Mouse (Mus musculus) heart, embryonic 13.5 days (tissue): ENCODE measurements around the gene Als2cl. TPM values are rescaled to one million over a fixed set of nuclear protein-coding genes. Genes with fewer than 3 reads are reported as not detected.

ENCODE experiments used
- ATAC-seq: fragments of 200-750 bp; cut with Nextera tagmentation; 2 replicates; pipeline ENCODE4 v1.8.0; 2017; ENCODE audit warnings: moderate TSS enrichment; ENCODE audit not compliant: insufficient number of reproducible peaks, low FRiP score, low TSS enrichment; ENCODE audit errors: extremely low read depth
- H3K27ac ChIP-seq: fragments of 300-500 bp; sonication (generic); replicated peaks from 2 replicates; pipeline ENCODE4 v1.5.1; 2015; ENCODE audit warnings: moderate library complexity, mild to moderate bottlenecking, inconsistent platforms
- H3K27me3 ChIP-seq: fragments of 300-500 bp; sonication (generic); replicated peaks from 2 replicates; pipeline ENCODE4 v1.6.1; 2015; ENCODE audit warnings: mild to moderate bottlenecking, inconsistent platforms
- H3K36me3 ChIP-seq: fragments of 300-500 bp; sonication (generic); 2 replicates; pipeline ENCODE4 v1.6.1; 2015; ENCODE audit warnings: mild to moderate bottlenecking, inconsistent platforms
- H3K4me1 ChIP-seq: fragments of 300-500 bp; sonication (generic); 2 replicates; pipeline ENCODE4 v1.6.1; 2015; ENCODE audit warnings: inconsistent platforms
- H3K4me2 ChIP-seq: fragments of 300-500 bp; sonication (generic); 2 replicates; pipeline ENCODE4 v1.6.1; 2015; ENCODE audit warnings: inconsistent platforms, mild to moderate bottlenecking, moderate library complexity
- H3K4me3 ChIP-seq: fragments of 300-500 bp; sonication (generic); 2 replicates; pipeline ENCODE4 v1.5.1; 2015; ENCODE audit warnings: moderate library complexity, mild to moderate bottlenecking, inconsistent platforms
- H3K9ac ChIP-seq: fragments of 300-500 bp; sonication (generic); 2 replicates; pipeline ENCODE4 v1.6.1; 2015; ENCODE audit warnings: inconsistent platforms, mild to moderate bottlenecking, moderate library complexity
- H3K9me3 ChIP-seq: fragments of 300-500 bp; sonication (generic); 2 replicates; pipeline ENCODE4 v1.6.1; 2016; ENCODE audit warnings: inconsistent platforms
- WGBS: fragments of 180-500 bp; shearing (Covaris S2); methylation state at CpG from one replicate; pipeline ENCODE4 v1.1.7; 2015; ENCODE audit warnings: mixed read lengths; 5-methylcytosine and 5-hydroxymethylcytosine counted together
- polyA plus RNA-seq: library from polyadenylated mRNA; unstranded; fragments of >200 nt; fragmentation: Nextera tagmentation; extraction: Ambion mirVana; gene quantifications from 2 replicates; pipeline ENCODE4 v1.2.1, GENCODE M21; 2015

Als2cl gene
- polyA plus RNA-seq, 1 experiment from 2014 or later: 0.88 TPM

DNA sequence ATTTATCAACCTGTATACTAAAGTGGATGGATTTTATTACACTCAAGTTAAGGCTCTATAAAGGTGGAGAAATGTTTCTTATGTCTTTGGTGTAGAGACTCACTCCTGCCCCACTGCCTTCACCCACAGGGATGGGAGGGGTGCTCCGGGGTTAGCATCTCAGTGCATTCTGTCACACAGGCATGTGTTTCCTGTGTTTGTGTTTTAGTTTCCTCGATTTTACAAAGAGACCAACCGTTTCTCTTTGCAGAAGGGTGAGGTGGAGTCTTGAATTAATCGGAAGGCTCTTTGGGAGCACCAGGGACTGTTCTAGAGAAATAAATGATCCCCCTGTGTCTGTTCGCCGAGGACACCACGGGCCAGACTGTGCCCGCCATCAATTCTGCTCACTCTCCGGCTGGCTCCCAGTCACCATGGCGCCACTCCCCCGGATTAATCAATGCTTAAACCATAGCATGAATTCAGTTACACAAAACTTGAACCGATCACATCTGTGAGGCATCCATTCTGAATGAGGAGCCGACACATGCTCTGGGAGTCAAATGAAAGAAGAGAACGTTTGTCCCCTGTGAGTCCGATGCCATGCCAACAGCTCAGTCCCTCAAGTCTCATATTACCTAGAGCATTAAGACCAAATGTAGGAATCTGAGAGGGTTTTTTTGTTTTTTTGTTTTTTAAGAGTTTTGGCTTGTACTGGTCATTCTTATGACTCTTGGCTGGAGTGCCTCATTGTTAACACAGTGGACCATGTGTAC, 41.2 kb downstream of the Als2cl start:
- Histone ChIP-seq H3K4me1 (no peaks in the 10 kb centered on the region), H3K4me2 (no peak overlapping the region), H3K9ac (no peak overlapping the region), H3K27me3 (0 out of 2 replicates have a peak, but pooled peaks cover 2% of the 10 kb centered on the region), H3K9me3 (no peaks in the 10 kb centered on the region), H3K36me3 (no peaks in the 10 kb centered on the region), H3K4me3 (no peak overlapping the region), H3K27ac (no peak overlapping the region)
- WGBS: 67% methylated on average over 15 of the region's 15 CpGs
- ATAC-seq: no peak

DNA sequence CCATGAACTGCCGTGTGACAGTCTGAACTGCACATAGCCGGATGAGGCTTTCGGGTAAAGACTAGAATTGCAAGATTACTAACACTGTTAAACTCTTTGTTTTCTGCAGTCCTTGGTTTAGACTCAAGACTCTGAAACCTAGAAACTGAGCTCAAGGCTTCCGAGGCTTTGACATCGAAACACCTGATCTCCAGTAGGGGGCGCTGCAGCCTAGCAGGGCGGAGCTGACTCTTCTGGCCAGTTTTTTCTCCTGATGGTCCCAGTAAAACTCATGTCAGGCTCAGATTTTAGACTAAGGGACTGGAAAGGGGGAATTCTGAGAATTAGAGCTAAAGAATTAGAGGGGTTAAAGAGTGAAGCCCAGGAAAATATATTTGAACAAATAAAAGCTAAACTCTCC, 43.1 kb downstream of the Als2cl start:
- no peak for ATAC-seq
- Histone ChIP-seq H3K27ac (no peak overlapping the region), H3K4me2 (0 out of 2 replicates have a peak overlapping the region, but pooled peaks have one; percentile 34), H3K27me3 (0 out of 2 replicates have a peak, but pooled peaks cover 2% of the 10 kb centered on the region), H3K36me3 (no peaks in the 10 kb centered on the region), H3K9me3 (no peaks in the 10 kb centered on the region), H3K4me3 (no peak overlapping the region), H3K4me1 (no peaks in the 10 kb centered on the region; the same call in 1 of the 2 replicates), H3K9ac (peak overlapping the region; percentile 37; the same call in 1 of the 2 replicates)
- WGBS: 8% methylated on average over 7 of the region's 7 CpGs

DNA sequence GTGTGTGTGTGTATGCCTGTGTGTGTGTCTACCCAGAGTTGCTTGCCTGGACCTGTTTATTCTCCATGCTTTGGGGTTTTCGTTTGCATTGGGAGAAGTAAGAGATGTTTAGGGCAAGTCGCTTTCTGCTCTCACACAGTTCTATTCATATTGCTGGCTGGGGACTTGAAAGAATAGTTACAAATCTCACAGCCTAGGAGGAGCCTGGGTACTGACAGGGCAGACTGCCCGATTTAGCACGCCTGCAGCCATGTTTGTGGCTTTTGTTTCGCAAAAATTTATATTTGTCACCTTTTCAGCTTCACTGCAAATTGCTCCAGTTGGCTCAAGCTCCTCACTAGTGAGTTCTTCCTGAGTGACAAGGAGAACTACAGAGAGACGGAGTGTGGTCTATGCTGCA, 51.9 kb downstream of the Als2cl start:
- no peak for ATAC-seq
- H3K4me3 ChIP-seq: no peak overlapping the region
- WGBS: 79% methylated on average over 6 of the region's 6 CpGs
- no peaks in the 10 kb centered on the region for H3K36me3 ChIP-seq
- no peaks in the 10 kb centered on the region for H3K9me3 ChIP-seq
- no peaks in the 10 kb centered on the region; the same call in 1 of the 2 replicates for H3K4me1 ChIP-seq
- H3K9ac ChIP-seq: no peak overlapping the region
- no peaks in the 10 kb centered on the region for H3K27me3 ChIP-seq
- H3K27ac ChIP-seq: no peak overlapping the region
- H3K4me2 ChIP-seq: no peak overlapping the region

DNA sequence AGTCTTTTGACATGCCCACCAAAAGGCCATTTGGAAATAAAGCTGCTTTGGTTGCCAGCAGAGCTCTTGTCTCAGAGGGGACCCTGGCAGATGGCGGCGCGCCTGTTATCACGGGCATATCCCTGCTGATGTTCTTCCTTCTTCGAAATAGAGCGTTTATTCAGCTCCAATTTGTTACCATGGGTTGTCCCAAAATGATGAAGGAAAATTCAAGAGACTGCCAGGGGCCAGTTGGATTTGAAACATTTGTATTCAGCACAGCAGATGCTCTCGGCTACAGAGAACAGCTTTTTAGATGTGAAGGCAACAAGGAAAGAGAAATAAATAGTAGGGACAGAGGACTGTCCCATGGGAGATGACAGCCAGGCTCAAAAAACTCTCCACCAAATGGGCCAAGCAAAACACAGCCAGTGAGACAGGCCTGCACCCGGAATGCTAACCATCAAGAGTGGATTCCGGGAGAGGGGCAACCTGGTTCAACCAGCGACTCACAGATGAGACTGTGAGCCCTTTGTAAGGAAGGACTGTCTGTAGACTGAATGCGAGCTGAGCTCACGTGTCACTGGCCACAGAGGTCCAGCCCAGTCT, 54.3 kb downstream of the Als2cl start:
- no peak overlapping the region for H3K4me3 ChIP-seq
- no peak for ATAC-seq
- no peaks in the 10 kb centered on the region for H3K27me3 ChIP-seq
- H3K4me1 ChIP-seq: no peaks in the 10 kb centered on the region
- H3K4me2 ChIP-seq: no peak overlapping the region
- no peak overlapping the region for H3K27ac ChIP-seq
- H3K36me3 ChIP-seq: no peaks in the 10 kb centered on the region
- H3K9ac ChIP-seq: no peak overlapping the region
- H3K9me3 ChIP-seq: no peaks in the 10 kb centered on the region
- WGBS: 70% methylated on average over 12 of the region's 12 CpGs

DNA sequence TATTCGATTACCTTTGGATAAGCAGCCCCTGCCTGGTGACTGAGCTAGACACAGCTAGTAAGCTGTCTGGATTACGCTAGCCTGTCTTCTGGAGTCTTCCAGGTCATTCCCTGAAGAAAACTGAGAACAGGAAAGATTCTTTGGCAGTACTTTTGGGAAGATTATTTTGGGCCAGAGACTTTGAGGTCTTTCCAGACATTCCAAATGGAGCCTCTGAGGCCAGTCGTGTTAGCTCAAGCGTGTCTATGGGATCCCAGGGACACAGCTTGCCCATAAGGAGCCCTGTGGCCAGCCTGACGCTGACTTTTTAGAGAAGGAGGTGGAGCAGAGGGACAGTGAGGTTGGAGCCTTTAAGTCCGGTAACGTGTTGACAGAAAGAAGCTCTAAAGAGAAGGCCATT, 56.3 kb downstream of the Als2cl start:
- Histone ChIP-seq H3K27ac (no peak overlapping the region), H3K4me1 (no peaks in the 10 kb centered on the region), H3K9me3 (no peaks in the 10 kb centered on the region), H3K4me3 (no peak overlapping the region), H3K27me3 (no peaks in the 10 kb centered on the region), H3K36me3 (no peaks in the 10 kb centered on the region), H3K9ac (no peak overlapping the region), H3K4me2 (no peak overlapping the region)
- 83% methylated on average over 7 of the region's 7 CpGs for WGBS
- ATAC-seq: no peak

DNA sequence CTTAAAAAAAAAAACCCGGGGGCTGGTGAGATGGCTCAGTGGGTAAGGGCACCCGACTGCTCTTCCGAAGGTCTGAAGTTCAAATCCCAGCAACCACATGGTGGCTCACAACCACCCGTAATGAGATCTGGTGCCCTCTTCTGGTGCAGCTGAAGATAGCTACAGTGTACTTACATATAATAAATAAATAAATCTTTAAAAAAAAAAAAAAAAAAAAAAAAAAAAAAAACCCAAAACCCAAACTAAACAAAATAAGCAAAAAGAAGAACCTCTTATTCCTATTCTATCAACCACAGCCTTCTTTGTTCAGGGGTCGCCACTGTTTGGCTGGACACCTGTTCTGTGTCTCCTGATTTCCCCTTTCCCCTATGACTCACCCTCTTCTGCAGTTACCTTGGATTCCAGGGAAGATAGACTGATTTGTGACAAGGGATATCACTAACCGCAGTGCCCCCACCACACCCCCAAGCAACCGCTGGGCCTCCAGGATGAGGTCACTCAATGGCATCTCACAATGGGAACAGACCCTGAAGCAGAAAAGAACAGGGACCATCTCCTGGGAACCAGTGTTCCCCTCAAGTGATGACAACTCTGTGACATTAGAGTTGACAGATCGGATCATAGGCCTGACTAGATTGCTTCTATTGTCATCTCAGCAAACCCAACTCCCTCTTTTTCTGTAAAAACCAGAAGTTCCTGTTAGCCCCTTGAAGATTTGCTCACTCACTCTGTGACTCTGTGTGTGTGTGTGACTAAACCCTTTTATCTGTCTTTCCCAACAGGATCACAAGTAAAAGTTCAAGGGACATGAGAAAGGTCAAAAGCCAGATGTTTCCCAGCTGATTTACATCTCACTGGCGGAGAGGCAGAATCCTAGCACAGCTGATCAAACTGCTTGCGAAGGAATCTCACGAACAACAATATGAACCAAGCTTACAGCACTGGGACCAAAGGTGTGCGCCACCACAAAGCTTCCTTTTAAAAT, 58.1 kb downstream of the Als2cl start:
- Histone ChIP-seq H3K27me3 (no peaks in the 10 kb centered on the region), H3K9me3 (no peaks in the 10 kb centered on the region), H3K4me1 (no peaks in the 10 kb centered on the region), H3K27ac (no peak overlapping the region), H3K4me3 (no peak overlapping the region), H3K9ac (no peak overlapping the region), H3K4me2 (no peak overlapping the region), H3K36me3 (no peaks in the 10 kb centered on the region)
- 63% methylated on average over 12 of the region's 12 CpGs for WGBS
- ATAC-seq: no peak

DNA sequence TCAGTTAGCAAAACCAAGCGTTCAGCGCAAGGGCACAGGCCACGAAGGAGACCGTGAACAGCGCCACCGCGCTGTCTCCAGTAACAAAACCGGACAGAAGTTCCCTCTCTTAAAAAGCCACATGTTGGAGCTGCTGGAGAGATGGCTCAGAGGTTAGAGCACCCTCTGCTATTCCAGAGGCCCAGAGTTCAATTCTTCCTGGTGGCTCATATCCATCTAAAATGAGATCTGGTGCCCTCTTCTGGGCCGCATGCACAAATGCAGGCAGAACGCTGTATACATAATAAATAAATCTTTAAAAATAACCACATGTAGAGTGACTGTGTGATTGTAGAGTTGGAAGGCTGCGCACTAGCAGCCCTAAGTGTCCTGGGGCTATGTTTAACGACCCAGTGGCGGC, 64.6 kb downstream of the Als2cl start:
- no peak for ATAC-seq
- 31% methylated on average over 13 of the region's 13 CpGs for WGBS
- Histone ChIP-seq H3K9ac (no peak overlapping the region), H3K4me3 (no peak overlapping the region), H3K4me2 (no peak overlapping the region), H3K27ac (no peak overlapping the region), H3K9me3 (no peaks in the 10 kb centered on the region), H3K4me1 (peaks cover 19% of the 10 kb centered on the region), H3K36me3 (no peaks in the 10 kb centered on the region), H3K27me3 (peaks cover 48% of the 10 kb centered on the region)

DNA sequence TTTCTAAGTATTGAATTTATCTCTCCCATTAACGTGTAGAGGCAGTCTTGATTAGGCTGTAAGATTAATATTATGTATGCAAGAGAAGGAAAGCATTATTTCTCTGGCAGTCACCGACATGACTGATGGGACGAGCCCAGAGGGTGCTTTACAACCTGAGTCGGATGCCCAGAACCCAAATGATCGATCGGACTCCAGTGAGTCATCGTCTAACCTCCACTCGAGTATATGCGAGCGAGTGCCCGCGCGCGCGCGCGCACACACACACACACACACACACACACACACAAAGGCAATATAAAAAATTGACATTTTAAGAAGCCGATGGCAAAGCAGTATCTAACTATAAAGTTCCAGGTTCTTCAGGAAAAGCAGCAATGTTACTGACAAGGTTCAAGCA, 65.7 kb downstream of the Als2cl start:
- ATAC-seq: no peak
- Histone ChIP-seq H3K9me3 (no peaks in the 10 kb centered on the region), H3K4me3 (no peak overlapping the region), H3K36me3 (no peaks in the 10 kb centered on the region), H3K9ac (no peak overlapping the region), H3K27ac (no peak overlapping the region), H3K4me1 (peaks cover 19% of the 10 kb centered on the region), H3K27me3 (peaks cover 48% of the 10 kb centered on the region), H3K4me2 (no peak overlapping the region)
- WGBS: 20% methylated on average over 18 of the region's 18 CpGs

DNA sequence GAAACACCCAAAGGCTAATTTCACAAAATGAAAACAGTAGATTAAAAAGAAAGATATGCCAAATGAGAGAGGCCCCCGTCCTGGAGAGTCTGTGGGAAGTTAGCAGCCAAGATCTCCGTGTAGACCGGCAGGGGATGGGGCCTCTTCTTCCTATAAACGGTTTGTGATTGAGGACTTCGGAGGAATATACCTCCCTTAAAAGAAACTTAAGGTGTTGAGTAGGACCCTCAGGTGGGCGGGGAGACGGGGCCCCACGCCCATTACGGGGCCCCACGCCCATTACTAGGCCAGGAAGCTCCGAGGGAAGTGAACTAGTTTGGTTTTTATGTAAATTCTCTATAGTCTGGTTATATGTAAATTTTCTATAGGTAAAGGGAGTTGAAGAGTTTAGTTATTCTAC, 66.3 kb downstream of the Als2cl start, which contains the start of gene Tdgf1:
Gene Tdgf1, minus strand, starts transcription at position 233 of the 400 bp plus-strand sequence.
- Histone ChIP-seq H3K9ac (no peak within 1 kb of the TSS), H3K4me3 (no peak within 1 kb of the TSS), H3K4me2 (peak within 1 kb of the TSS; percentile 42), H3K9me3 (no peaks in the 10 kb centered on the region), H3K27ac (no peak within 1 kb of the TSS), H3K36me3 (no peaks in the 10 kb centered on the region), H3K4me1 (peaks cover 19% of the 10 kb centered on the region), H3K27me3 (peaks cover 48% of the 10 kb centered on the region)
- no peak for ATAC-seq
- 29% methylated on average over 11 of the region's 11 CpGs for WGBS

DNA sequence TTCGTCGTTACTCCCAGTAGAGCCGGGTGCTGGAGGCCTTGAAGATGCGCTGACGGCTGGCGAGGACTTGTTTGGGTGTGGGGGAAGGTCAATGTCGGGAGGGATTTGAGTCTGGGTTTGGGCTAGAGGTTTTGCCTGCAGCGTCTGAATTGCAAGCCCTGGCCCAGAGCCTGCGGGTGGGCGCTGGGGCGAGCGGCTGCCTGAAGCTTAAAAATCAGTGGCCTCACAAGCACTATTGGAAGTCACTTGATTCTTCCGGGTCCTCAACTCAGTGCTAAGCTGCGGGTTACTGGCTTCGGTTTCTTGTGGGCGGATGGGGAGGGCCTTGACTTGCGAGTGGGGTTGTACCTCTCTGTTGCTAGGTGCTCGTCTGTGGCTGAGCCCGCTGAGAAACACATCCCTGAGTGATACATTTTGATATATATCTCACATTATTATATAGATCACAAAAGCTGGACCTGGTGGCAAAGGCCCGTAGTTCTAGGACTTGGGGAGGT, 66.9 kb downstream of the Als2cl start:
- Histone ChIP-seq H3K9ac (no peak overlapping the region), H3K4me3 (no peak overlapping the region), H3K27ac (no peak overlapping the region), H3K27me3 (peaks cover 48% of the 10 kb centered on the region), H3K36me3 (no peaks in the 10 kb centered on the region), H3K4me2 (peak overlapping the region; percentile 42), H3K9me3 (no peaks in the 10 kb centered on the region), H3K4me1 (peaks cover 25% of the 10 kb centered on the region)
- ATAC-seq: no peak
- 22% methylated on average over 20 of the region's 20 CpGs for WGBS

DNA sequence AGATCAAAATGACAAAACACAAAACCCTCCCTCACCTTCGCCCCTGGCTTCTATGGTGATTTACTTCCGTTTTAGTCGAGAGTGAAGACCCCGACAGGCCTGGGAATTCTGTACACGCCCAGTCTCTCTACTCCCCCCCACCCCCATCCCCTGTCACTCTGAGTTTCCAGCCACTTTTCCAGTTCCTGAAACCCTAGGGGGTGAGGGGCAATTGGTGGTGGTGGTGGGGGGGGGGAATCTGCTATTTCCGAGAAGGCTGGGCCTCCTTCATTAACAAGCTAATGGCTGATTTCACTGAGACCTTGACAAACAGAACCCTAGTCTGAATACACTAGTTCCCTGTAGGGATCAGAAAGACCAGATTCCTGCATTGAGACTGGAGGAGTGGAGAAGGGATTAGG, 67.6 kb downstream of the Als2cl start:
- Histone ChIP-seq H3K27ac (no peak overlapping the region), H3K27me3 (peaks cover 48% of the 10 kb centered on the region), H3K4me2 (peak overlapping the region; percentile 42; the same call in 1 of the 2 replicates), H3K4me1 (peaks cover 31% of the 10 kb centered on the region), H3K9me3 (no peaks in the 10 kb centered on the region), H3K4me3 (no peak overlapping the region), H3K9ac (no peak overlapping the region), H3K36me3 (no peaks in the 10 kb centered on the region)
- no peak for ATAC-seq
- WGBS: 25% methylated on average over 6 of the region's 6 CpGs
